In genomic region chr6:94684844-94685557, GRCm38 (mm10) we compare ENCODE assay signal across 9 mouse cellular contexts. TPM values are rescaled to one million over a fixed set of nuclear protein-coding genes. Genes with fewer than 3 reads are reported as not detected.
A peak's percentile ranks its signal among the peaks of the same experiment; 100 is the strongest.
DNase-seq lines count a peak whose midpoint lies in the region; ATAC-seq lines count a peak whose summit lies in the region.
"Had no signal": no experiment of that assay in that cellular context is flagged by ENCODE, and none has a peak within 500 bp of the region (broad histone marks: within the 10 kb centered on the region; RNA-seq: fewer than 3 reads in every experiment).

No protein-coding gene starts in this region.

- no peak overlapping the region for H3K4me2 ChIP-seq in forebrain, embryonic 13.5 days

- DNase-seq in forebrain, embryonic 10.5 days (ENCODE audit: extremely low spot score, low spot score) = no peak
- DNase-seq in 3T3-L1 (ENCODE audit: low read depth, low spot score) = peak; percentile 39
- DNase-seq in cerebellum, adult 9-10 months = peak; percentile 72
- peak; percentile 68 for DNase-seq in induced T-regulatory cell, adult 2 months (ENCODE audit: low read depth)
- no peak for DNase-seq in layer of hippocampus, postnatal 25 days (ENCODE audit: extremely low spot score in 1 of 2, low spot score in 1 of 2)
- no peak for DNase-seq in layer of hippocampus, postnatal 14 days (ENCODE audit: low spot score in 2 of 2)
- DNase-seq in spleen, postnatal 4 days (ENCODE audit: low spot score in 2 of 2) = no peak
- DNase-seq: midbrain, embryonic 14.5 days had no signal

- no peak overlapping the region for H3K9ac ChIP-seq in forebrain, embryonic 13.5 days

- no peak overlapping the region for H3K4me3 ChIP-seq in forebrain, embryonic 10.5 days
- H3K4me3 ChIP-seq in forebrain, embryonic 13.5 days = no peak overlapping the region

- peaks cover 12% of the 10 kb centered on the region for H3K36me3 ChIP-seq in forebrain, embryonic 10.5 days (replicated peaks)
- no peaks in the 10 kb centered on the region for H3K36me3 ChIP-seq in forebrain, embryonic 13.5 days (ENCODE audit: poor library complexity, severe bottlenecking)

- H3K27ac ChIP-seq in forebrain, embryonic 10.5 days = peak overlapping the region; percentile 59; the same call in 1 of the 2 replicates
- no peak overlapping the region for H3K27ac ChIP-seq in forebrain, embryonic 13.5 days

- H3K4me1 ChIP-seq in forebrain, embryonic 10.5 days = peaks cover 99% of the 10 kb centered on the region
- H3K4me1 ChIP-seq in forebrain, embryonic 13.5 days = peaks cover 73% of the 10 kb centered on the region

- no peak for ATAC-seq in forebrain, embryonic 13.5 days

- 61% methylated on average over 13 of the region's 13 CpGs for WGBS in forebrain, embryonic 10.5 days
- WGBS in forebrain, embryonic 13.5 days = 54% methylated on average over 13 of the region's 13 CpGs

- H3K9me3 ChIP-seq in forebrain, embryonic 10.5 days = no peaks in the 10 kb centered on the region
- H3K9me3 ChIP-seq in forebrain, embryonic 13.5 days (replicated peaks) = no peaks in the 10 kb centered on the region

- H3K27me3 ChIP-seq in forebrain, embryonic 10.5 days (ENCODE audit: poor library complexity, severe bottlenecking) = no peaks in the 10 kb centered on the region
- no peaks in the 10 kb centered on the region for H3K27me3 ChIP-seq in forebrain, embryonic 13.5 days

RNA-seq across cellular contexts. Expression of gene Lrig1, which starts 15.0 kb away (rescaled TPM):
- 18.8 and 20.6 TPM in 2 replicates for polyA plus RNA-seq in forebrain, embryonic 10.5 days (2016; fragmentation: Nextera tagmentation; extraction: Ambion mirVana)
- polyA plus RNA-seq in forebrain, embryonic 13.5 days (2015; fragmentation: Nextera tagmentation; extraction: Ambion mirVana) = 6.4 and 7.6 TPM in 2 replicates
- 10 to 100 TPM; 28.0 to 30.5 TPM for total RNA-seq in layer of hippocampus, postnatal 25 days (2021)
- total RNA-seq in layer of hippocampus, postnatal 14 days (2021) = 10 to 100 TPM; 33.2 to 34.9 TPM

Comparison
In these comparisons a context has a peak if more than half of its experiments do, and no peak if none do; other contexts are left out.
1. DNase-seq: peak in 3T3-L1 (single experiment), cerebellum, adult 9-10 months (single experiment) and induced T-regulatory cell, adult 2 months (single experiment); none in forebrain, embryonic 10.5 days (single experiment), layer of hippocampus, postnatal 25 days (0 of 2), layer of hippocampus, postnatal 14 days (0 of 2) and spleen, postnatal 4 days (0 of 2).